Mouse (Mus musculus): ENCODE measurements around the gene 1700008O03Rik. TPM values are rescaled to one million over a fixed set of nuclear protein-coding genes. Genes with fewer than 3 reads are reported as not detected.

Gene 1700008O03Rik
- polyA plus RNA-seq, 1 experiment, result 0.75 TPM

GRCm38 (mm10) chr7:44398570-44398969 is 12.9 kb upstream of the 1700008O03Rik start:
- Histone ChIP-seq H3K4me3 (ENCODE audit: insufficient read depth, low read depth, low read length) (no peak overlapping the region), H3K36me3 (ENCODE audit: control insufficient read depth, insufficient read depth, low read length) (no peaks in the 10 kb centered on the region), H3K27me3 (replicated peaks; ENCODE audit: control insufficient read depth, insufficient read depth, low read length) (no peaks in the 10 kb centered on the region), H3K27ac (ENCODE audit: insufficient read depth, low read depth, low read length) (no peak overlapping the region), H3K4me1 (ENCODE audit: control insufficient read depth, insufficient read depth, low read length) (no peaks in the 10 kb centered on the region)
- peak; percentile 63 for DNase-seq
- TF ChIP-seq POLR2A (IDR thresholded peaks at IDR 0.05; ENCODE audit: low read depth, low read length), result no peak
- TF ChIP-seq CTCF (conservative IDR thresholded peaks at IDR 0.05; ENCODE audit: insufficient read depth, insufficient read length, low read depth, low read length), result peak; percentile 81
- WGBS, result 23% methylated on average over 3 of the region's 3 CpGs

- Histone ChIP-seq H3K27ac (ENCODE audit: insufficient read depth, low read depth, low read length) (no peak overlapping the region), H3K4me3 (ENCODE audit: insufficient read depth, low read depth, low read length) (no peak overlapping the region), H3K27me3 (replicated peaks; ENCODE audit: control insufficient read depth, insufficient read depth, low read length) (no peaks in the 10 kb centered on the region), H3K4me1 (ENCODE audit: control insufficient read depth, insufficient read depth, low read length) (no peaks in the 10 kb centered on the region), H3K36me3 (ENCODE audit: control insufficient read depth, insufficient read depth, low read length) (no peaks in the 10 kb centered on the region)
- TF ChIP-seq CTCF (conservative IDR thresholded peaks at IDR 0.05; ENCODE audit: insufficient read depth, insufficient read length, low read depth, low read length), result no peak
- TF ChIP-seq POLR2A (IDR thresholded peaks at IDR 0.05; ENCODE audit: low read depth, low read length), result no peak
- no peak for DNase-seq
- WGBS, result 87% methylated on average over 17 of the region's 17 CpGs
These were observed 7.7 kb upstream of the 1700008O03Rik start for GRCm38 (mm10) chr7:44393284-44393683.

- DNase-seq, result no peak
- H3K27ac ChIP-seq (ENCODE audit: insufficient read depth, low read depth, low read length), result no peak overlapping the region
- 86% methylated on average over 14 of the region's 14 CpGs for WGBS
These were observed 6.7 kb upstream of the 1700008O03Rik start for GRCm38 (mm10) chr7:44392341-44392740.

GRCm38 (mm10) chr7:44391831-44392230 is 6.2 kb upstream of the 1700008O03Rik start:
- H3K4me1 ChIP-seq (ENCODE audit: control insufficient read depth, insufficient read depth, low read length), result no peaks in the 10 kb centered on the region
- WGBS, result 82% methylated on average over 4 of the region's 4 CpGs

More at GRCm38 (mm10) chr7:44392341-44392740, 6.7 kb upstream of the 1700008O03Rik start:
- TF ChIP-seq CTCF (conservative IDR thresholded peaks at IDR 0.05; ENCODE audit: insufficient read depth, insufficient read length, low read depth, low read length), result no peak
- TF ChIP-seq POLR2A (IDR thresholded peaks at IDR 0.05; ENCODE audit: low read depth, low read length), result no peak
- H3K36me3 ChIP-seq (ENCODE audit: control insufficient read depth, insufficient read depth, low read length), result no peaks in the 10 kb centered on the region
- no peaks in the 10 kb centered on the region for H3K4me1 ChIP-seq (ENCODE audit: control insufficient read depth, insufficient read depth, low read length)
- no peaks in the 10 kb centered on the region for H3K27me3 ChIP-seq (replicated peaks; ENCODE audit: control insufficient read depth, insufficient read depth, low read length)
- H3K4me3 ChIP-seq (ENCODE audit: insufficient read depth, low read depth, low read length), result no peak overlapping the region

GRCm38 (mm10) chr7:44384716-44385059 is 932 bp downstream of the 1700008O03Rik start:
- no peaks in the 10 kb centered on the region for H3K27me3 ChIP-seq (replicated peaks; ENCODE audit: control insufficient read depth, insufficient read depth, low read length)
- H3K4me1 ChIP-seq (ENCODE audit: control insufficient read depth, insufficient read depth, low read length), result no peaks in the 10 kb centered on the region
- DNase-seq, result no peak
- TF ChIP-seq CTCF (conservative IDR thresholded peaks at IDR 0.05; ENCODE audit: insufficient read depth, insufficient read length, low read depth, low read length) (no peak), POLR2A (IDR thresholded peaks at IDR 0.05; ENCODE audit: low read depth, low read length) (no peak)
- H3K4me3 ChIP-seq (ENCODE audit: insufficient read depth, low read depth, low read length), result peak overlapping the region; percentile 73
- no peak overlapping the region for H3K27ac ChIP-seq (ENCODE audit: insufficient read depth, low read depth, low read length)
- 1% methylated on average over 17 of the region's 17 CpGs for WGBS
- H3K36me3 ChIP-seq (ENCODE audit: control insufficient read depth, insufficient read depth, low read length), result no peaks in the 10 kb centered on the region

More at GRCm38 (mm10) chr7:44391831-44392230, 6.2 kb upstream of the 1700008O03Rik start:
- H3K27ac ChIP-seq (ENCODE audit: insufficient read depth, low read depth, low read length), result no peak overlapping the region
- H3K36me3 ChIP-seq (ENCODE audit: control insufficient read depth, insufficient read depth, low read length), result no peaks in the 10 kb centered on the region
- H3K4me3 ChIP-seq (ENCODE audit: insufficient read depth, low read depth, low read length), result no peak overlapping the region
- no peak for TF ChIP-seq POLR2A (IDR thresholded peaks at IDR 0.05; ENCODE audit: low read depth, low read length)
- no peak for TF ChIP-seq CTCF (conservative IDR thresholded peaks at IDR 0.05; ENCODE audit: insufficient read depth, insufficient read length, low read depth, low read length)
- no peak for DNase-seq
- no peaks in the 10 kb centered on the region for H3K27me3 ChIP-seq (replicated peaks; ENCODE audit: control insufficient read depth, insufficient read depth, low read length)

GRCm38 (mm10) chr7:44383980-44384715 is 1.5 kb downstream of the 1700008O03Rik start, which contains the start of gene Syt3:
TSS of gene Syt3 (plus strand) at chr7:44384102.
- H3K36me3 ChIP-seq (ENCODE audit: control insufficient read depth, insufficient read depth, low read length), result no peaks in the 10 kb centered on the region
- WGBS, result 2% methylated on average over 21 of the region's 33 CpGs
- H3K27ac ChIP-seq (ENCODE audit: insufficient read depth, low read depth, low read length), result peak within 1 kb of the TSS; percentile 36; the same call in 1 of the 2 replicates
- H3K4me3 ChIP-seq (ENCODE audit: insufficient read depth, low read depth, low read length), result peak within 1 kb of the TSS; percentile 73
- DNase-seq, result peak; percentile 80
- H3K27me3 ChIP-seq (replicated peaks; ENCODE audit: control insufficient read depth, insufficient read depth, low read length), result no peaks in the 10 kb centered on the region
- no peaks in the 10 kb centered on the region for H3K4me1 ChIP-seq (ENCODE audit: control insufficient read depth, insufficient read depth, low read length)
- TF ChIP-seq CTCF (conservative IDR thresholded peaks at IDR 0.05; ENCODE audit: insufficient read depth, insufficient read length, low read depth, low read length), result no peak
- no peak for TF ChIP-seq POLR2A (IDR thresholded peaks at IDR 0.05; ENCODE audit: low read depth, low read length)

- H3K36me3 ChIP-seq (ENCODE audit: control insufficient read depth, insufficient read depth, low read length), result no peaks in the 10 kb centered on the region
- 73% methylated on average over 12 of the region's 12 CpGs for WGBS
- no peaks in the 10 kb centered on the region for H3K4me1 ChIP-seq (ENCODE audit: control insufficient read depth, insufficient read depth, low read length)
- no peak for DNase-seq
- no peak overlapping the region for H3K27ac ChIP-seq (ENCODE audit: insufficient read depth, low read depth, low read length)
- no peaks in the 10 kb centered on the region for H3K27me3 ChIP-seq (replicated peaks; ENCODE audit: control insufficient read depth, insufficient read depth, low read length)
- H3K4me3 ChIP-seq (ENCODE audit: insufficient read depth, low read depth, low read length), result no peak overlapping the region
- TF ChIP-seq POLR2A (IDR thresholded peaks at IDR 0.05; ENCODE audit: low read depth, low read length), result no peak
- no peak for TF ChIP-seq CTCF (conservative IDR thresholded peaks at IDR 0.05; ENCODE audit: insufficient read depth, insufficient read length, low read depth, low read length)
These were observed 3.1 kb downstream of the 1700008O03Rik start for GRCm38 (mm10) chr7:44382541-44382940.

All from kidney, adult 2 months (tissue).